Mouse (Mus musculus) layer of hippocampus, adult 8-10 months (tissue): Measurements from ENCODE around the gene Tmem95. TPM values are rescaled to one million over a fixed set of nuclear protein-coding genes. Genes with fewer than 3 reads are reported as not detected.
"Not testable (repeated sequence)": the region's sequence is repeated elsewhere in the genome, so short reads cannot be mapped to it uniquely, and the experiment has no call there.

Experiments
- DNase-seq, 2 experiments: peaks; one replicate each; pipeline ENCODE4 v3.0.0; 2022; ENCODE audit warnings: low spot score in 2 of 2
- total RNA-seq, 4 experiments: library from RNA; stranded (reverse); gene quantifications; 2 replicates each; pipeline ENCODE4 v1.2.4; 2022

Tmem95 gene
- total RNA-seq = not detected

- no peak for DNase-seq
Observed at GRCm38 (mm10) chr11:69877878-69878277, at the start of gene Tmem95. Gene Tmem95, minus strand, starts transcription at chr11:69878018.

GRCm38 (mm10) chr11:69927501-69927900 is 49.7 kb upstream of the Tmem95 start:
- DNase-seq = no peak

- no peak for DNase-seq
Observed at GRCm38 (mm10) chr11:69922796-69923195, 45.0 kb upstream of the Tmem95 start.

GRCm38 (mm10) chr11:69922012-69922756 is 44.4 kb upstream of the Tmem95 start:
- DNase-seq = no peak

GRCm38 (mm10) chr11:69921114-69922011 is 43.5 kb upstream of the Tmem95 start, which contains the start of gene Eif5a:
Gene Eif5a, minus strand, starts transcription at chr11:69921958.
- peak; percentile 100 for DNase-seq

- DNase-seq = peak in 1 of 2 experiments; percentile 32
Observed at GRCm38 (mm10) chr11:69920266-69921031, 42.6 kb upstream of the Tmem95 start.

- no peak for DNase-seq
Observed at GRCm38 (mm10) chr11:69919661-69920265, 41.9 kb upstream of the Tmem95 start.

GRCm38 (mm10) chr11:69919053-69919452 is 41.2 kb upstream of the Tmem95 start:
- DNase-seq = no peak

- no peak for DNase-seq
Observed at GRCm38 (mm10) chr11:69918118-69918517, 40.3 kb upstream of the Tmem95 start.

GRCm38 (mm10) chr11:69917379-69917948 is 39.6 kb upstream of the Tmem95 start:
- no peak for DNase-seq

GRCm38 (mm10) chr11:69916652-69917378 is 39.0 kb upstream of the Tmem95 start:
- not testable (repeated sequence) for DNase-seq

- DNase-seq = no peak
Observed at GRCm38 (mm10) chr11:69915667-69916627, 38.1 kb upstream of the Tmem95 start.

GRCm38 (mm10) chr11:69914917-69915430 is 37.2 kb upstream of the Tmem95 start:
- DNase-seq = no peak

GRCm38 (mm10) chr11:69914372-69914764 is 36.5 kb upstream of the Tmem95 start:
- DNase-seq = no peak

- peak; percentile 91 to 92 for DNase-seq
Observed at GRCm38 (mm10) chr11:69913554-69914371, 35.9 kb upstream of the Tmem95 start, which contains the start of gene Gps2. Gene Gps2, plus strand, starts transcription at chr11:69913888.

GRCm38 (mm10) chr11:69912716-69913530 is 35.1 kb upstream of the Tmem95 start:
- DNase-seq = no peak

- no peak for DNase-seq
Observed at GRCm38 (mm10) chr11:69911701-69912100, 33.9 kb upstream of the Tmem95 start.
